Mouse (Mus musculus) midbrain, embryonic 15.5 days (tissue): ENCODE data around the gene Gm37240. TPM values are rescaled to one million over a fixed set of nuclear protein-coding genes. Genes with fewer than 3 reads are reported as not detected.

ENCODE experiments used
- ATAC-seq: fragments of 200-750 bp; cut with Nextera tagmentation; replicated peaks from 2 replicates; pipeline ENCODE4 v1.8.0; 2017; ENCODE audit warnings: moderate TSS enrichment
- H3K27ac ChIP-seq: fragments of 300-500 bp; sonication (generic); 2 replicates; pipeline ENCODE4 v1.5.1; 2015; ENCODE audit warnings: mild to moderate bottlenecking, inconsistent platforms
- H3K27me3 ChIP-seq: fragments of 300-500 bp; sonication (generic); replicated peaks from 2 replicates; pipeline ENCODE4 v1.6.1; 2015; ENCODE audit warnings: inconsistent platforms
- H3K36me3 ChIP-seq: fragments of 300-500 bp; sonication (generic); replicated peaks from 2 replicates; pipeline ENCODE4 v1.6.1; 2015; ENCODE audit warnings: inconsistent platforms
- H3K4me1 ChIP-seq: fragments of 300-500 bp; sonication (generic); 2 replicates; pipeline ENCODE4 v1.6.1; 2015; ENCODE audit warnings: inconsistent platforms
- H3K4me2 ChIP-seq: fragments of 300-500 bp; sonication (generic); 2 replicates; pipeline ENCODE4 v1.6.1; 2015; ENCODE audit warnings: inconsistent platforms, mild to moderate bottlenecking, moderate library complexity
- H3K4me3 ChIP-seq: fragments of 300-500 bp; sonication (generic); 2 replicates; pipeline ENCODE4 v1.5.1; 2015; ENCODE audit warnings: mild to moderate bottlenecking, inconsistent platforms
- H3K9ac ChIP-seq: fragments of 300-500 bp; sonication (generic); 2 replicates; pipeline ENCODE4 v1.6.1; 2015; ENCODE audit warnings: mild to moderate bottlenecking, inconsistent platforms
- H3K9me3 ChIP-seq: fragments of 300-500 bp; sonication (generic); 2 replicates; pipeline ENCODE4 v1.6.1; 2016; ENCODE audit warnings: inconsistent platforms
- WGBS: fragments of 180-500 bp; shearing (Covaris S2); methylation state at CpG from one replicate; pipeline ENCODE4 v1.1.7; 2015; ENCODE audit warnings: mixed read lengths; 5-methylcytosine and 5-hydroxymethylcytosine counted together
- polyA plus RNA-seq: library from polyadenylated mRNA; unstranded; fragments of >200 nt; fragmentation: Nextera tagmentation; extraction: Ambion mirVana; gene quantifications from 2 replicates; pipeline ENCODE4 v1.2.1, GENCODE M21; 2015

The Gm37240 gene
- polyA plus RNA-seq, 1 experiment from 2014 or later = 0.40 TPM

DNA sequence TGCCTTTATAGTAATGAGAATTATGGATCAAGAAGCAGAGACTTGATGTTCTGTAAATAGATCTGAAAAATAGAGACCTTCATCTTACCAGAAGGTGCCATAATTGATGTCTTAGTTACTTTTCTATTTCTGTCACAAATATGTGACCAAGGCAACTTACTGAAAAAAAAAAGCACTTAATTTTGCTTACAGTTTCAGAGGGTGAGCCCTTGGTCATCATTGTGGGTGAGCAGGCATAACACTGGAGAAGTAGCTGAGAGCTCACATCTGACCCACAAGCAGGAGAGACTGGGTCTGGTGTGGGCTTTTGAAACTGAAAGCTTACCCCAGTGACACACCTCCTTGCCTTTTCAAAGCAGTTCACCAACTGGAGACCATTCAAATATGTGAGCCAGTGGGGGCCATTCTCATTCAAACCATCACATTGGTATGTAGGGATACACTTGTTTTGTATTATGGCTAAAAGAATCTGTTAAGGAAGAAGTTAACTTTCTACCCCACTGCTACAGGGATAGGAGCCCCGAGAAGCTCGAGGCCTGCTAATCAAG, 1066.6 kb downstream of the Gm37240 start:
- Histone ChIP-seq H3K36me3 (no peaks in the 10 kb centered on the region), H3K27ac (no peak overlapping the region), H3K4me2 (no peak overlapping the region), H3K27me3 (no peaks in the 10 kb centered on the region), H3K9ac (no peak overlapping the region), H3K4me3 (no peak overlapping the region), H3K4me1 (peaks cover 13% of the 10 kb centered on the region), H3K9me3 (no peaks in the 10 kb centered on the region)
- 47% methylated on average over 2 of the region's 2 CpGs for WGBS
- no peak for ATAC-seq

- Histone ChIP-seq H3K9me3 (no peaks in the 10 kb centered on the region), H3K27me3 (no peaks in the 10 kb centered on the region), H3K4me3 (no peak overlapping the region), H3K4me1 (peaks cover 32% of the 10 kb centered on the region), H3K4me2 (no peak overlapping the region), H3K9ac (no peak overlapping the region), H3K27ac (no peak overlapping the region), H3K36me3 (no peaks in the 10 kb centered on the region)
- 58% methylated on average over 1 of the region's 1 CpGs for WGBS
- ATAC-seq = no peak
These were observed 1070.4 kb downstream of the Gm37240 start for GRCm38 (mm10) chr3:84816951-84817350.

DNA sequence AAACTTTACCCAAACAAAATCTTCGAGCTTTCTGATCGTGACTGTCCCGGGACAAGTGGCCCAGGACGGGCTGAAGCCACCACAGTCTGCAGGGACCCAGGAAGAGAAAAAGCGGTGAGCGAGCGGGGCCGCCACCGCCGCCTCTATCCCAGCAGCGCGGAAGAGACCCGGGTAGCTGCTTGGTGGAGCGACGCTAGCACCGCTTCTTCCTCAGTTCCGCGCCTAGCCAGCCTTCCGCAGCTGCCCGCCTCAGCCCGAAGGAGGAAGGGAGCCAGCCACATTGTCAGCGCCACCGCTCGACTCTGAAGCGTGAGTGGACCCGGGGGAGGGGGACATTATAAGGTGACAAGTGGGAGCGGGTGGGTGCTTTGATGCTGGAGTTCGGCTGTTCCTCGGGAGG, 1071.9 kb downstream of the Gm37240 start:
- H3K9ac ChIP-seq = peak overlapping the region; percentile 82
- no peaks in the 10 kb centered on the region for H3K27me3 ChIP-seq
- peaks cover 32% of the 10 kb centered on the region for H3K4me1 ChIP-seq
- H3K36me3 ChIP-seq = no peaks in the 10 kb centered on the region
- no peaks in the 10 kb centered on the region for H3K9me3 ChIP-seq
- H3K4me3 ChIP-seq = peak overlapping the region; percentile 67
- H3K27ac ChIP-seq = peak overlapping the region; percentile 95
- WGBS = under 1% methylated on average over 29 of the region's 29 CpGs
- H3K4me2 ChIP-seq = peak overlapping the region; percentile 97
- ATAC-seq = no peak; the same call in 1 of the 2 replicates

GRCm38 (mm10) chr3:84814762-84815381, 1072.4 kb downstream of the Gm37240 start, which contains the start of gene Fbxw7:
Gene Fbxw7 (plus strand): TSS chr3:84815268.
- Histone ChIP-seq H3K27me3 (no peaks in the 10 kb centered on the region), H3K4me3 (peak within 1 kb of the TSS; percentile 67), H3K4me1 (peaks cover 32% of the 10 kb centered on the region), H3K9me3 (no peaks in the 10 kb centered on the region), H3K36me3 (no peaks in the 10 kb centered on the region), H3K9ac (peak within 1 kb of the TSS; percentile 82), H3K27ac (peak within 1 kb of the TSS; percentile 95), H3K4me2 (peak within 1 kb of the TSS; percentile 97)
- peak; percentile 74 for ATAC-seq
- WGBS = 0% methylated on average over 54 of the region's 76 CpGs

- Histone ChIP-seq H3K36me3 (no peaks in the 10 kb centered on the region), H3K9me3 (no peaks in the 10 kb centered on the region), H3K4me3 (peak overlapping the region; percentile 67), H3K9ac (peak overlapping the region; percentile 82), H3K4me1 (peaks cover 32% of the 10 kb centered on the region), H3K4me2 (peak overlapping the region; percentile 97), H3K27me3 (no peaks in the 10 kb centered on the region), H3K27ac (peak overlapping the region; percentile 95)
- peak; percentile 98 for ATAC-seq
- WGBS = under 1% methylated on average over 56 of the region's 60 CpGs
These were observed 1073.1 kb downstream of the Gm37240 start for GRCm38 (mm10) chr3:84814157-84814761.

DNA sequence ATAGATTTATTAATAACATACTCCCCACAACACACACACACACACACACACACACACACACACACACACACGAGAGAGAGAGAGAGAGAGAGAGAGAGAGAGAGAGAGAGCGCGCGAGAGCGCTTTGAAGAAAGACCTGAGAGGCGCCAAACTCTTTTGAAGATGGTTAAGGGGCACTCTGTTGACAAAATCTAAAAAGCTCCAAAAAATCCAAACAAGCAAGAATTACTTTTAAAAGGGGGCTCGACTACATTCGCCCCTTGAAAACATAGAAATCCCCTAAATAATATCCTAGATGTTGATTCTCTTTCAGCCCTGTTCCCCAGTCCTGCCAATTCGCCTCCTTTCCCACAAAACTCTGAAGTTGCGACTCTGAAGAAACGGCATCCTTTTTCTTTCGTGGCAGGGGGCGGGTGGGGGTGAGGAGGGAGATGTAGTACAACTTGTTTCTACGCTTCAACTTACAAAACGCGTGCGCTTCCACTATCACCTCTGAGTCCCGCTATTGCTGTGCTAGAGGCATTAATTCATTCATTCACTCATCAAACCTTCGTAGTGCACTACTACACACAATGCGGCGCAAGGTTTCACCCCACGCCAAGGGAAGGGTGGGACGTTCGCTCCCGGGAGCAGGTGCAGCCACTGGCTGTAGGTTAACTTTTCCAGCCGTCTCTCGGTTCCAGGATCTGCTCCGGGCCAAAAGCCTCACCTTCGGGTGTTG, 1073.7 kb downstream of the Gm37240 start:
- 1% methylated on average over 29 of the region's 29 CpGs for WGBS
- peak; percentile 53; the same call in 1 of the 2 replicates for ATAC-seq

GRCm38 (mm10) chr3:84810803-84811202, 1076.5 kb downstream of the Gm37240 start:
- Histone ChIP-seq H3K27me3 (no peaks in the 10 kb centered on the region), H3K27ac (no peak overlapping the region)
- ATAC-seq = no peak

More for the DNA sequence above, 1073.7 kb downstream of the Gm37240 start:
- Histone ChIP-seq H3K9ac (peak overlapping the region; percentile 68), H3K4me3 (peak overlapping the region; percentile 67), H3K36me3 (no peaks in the 10 kb centered on the region), H3K27ac (peak overlapping the region; percentile 95), H3K27me3 (no peaks in the 10 kb centered on the region), H3K4me2 (peak overlapping the region; percentile 80), H3K9me3 (no peaks in the 10 kb centered on the region), H3K4me1 (peaks cover 32% of the 10 kb centered on the region)

DNA sequence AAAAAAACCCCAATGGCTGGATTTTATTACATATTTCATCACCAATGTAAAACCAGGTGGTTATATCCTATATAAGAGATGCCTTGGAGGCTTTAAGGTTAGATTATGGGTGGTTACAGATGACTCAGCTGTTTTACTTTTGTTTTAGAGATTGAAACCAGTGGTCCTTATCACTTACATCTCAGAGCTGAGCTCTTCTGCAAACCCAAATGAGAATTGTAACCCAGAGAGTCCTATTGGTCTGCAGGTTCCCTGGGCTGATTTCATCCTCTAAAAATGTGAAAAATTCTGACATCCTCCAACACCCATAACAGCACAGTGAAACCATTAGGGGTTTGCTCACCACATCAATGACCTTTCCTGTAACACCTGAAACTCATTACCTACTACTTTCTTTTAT, 1078.4 kb downstream of the Gm37240 start:
- no peaks in the 10 kb centered on the region for H3K36me3 ChIP-seq
- H3K4me2 ChIP-seq = no peak overlapping the region
- no peaks in the 10 kb centered on the region for H3K27me3 ChIP-seq
- peaks cover 14% of the 10 kb centered on the region for H3K4me1 ChIP-seq
- H3K9ac ChIP-seq = no peak overlapping the region
- no peaks in the 10 kb centered on the region for H3K9me3 ChIP-seq
- H3K4me3 ChIP-seq = no peak overlapping the region
- no peak overlapping the region for H3K27ac ChIP-seq
- no peak for ATAC-seq

More at GRCm38 (mm10) chr3:84810803-84811202, 1076.5 kb downstream of the Gm37240 start:
- H3K9me3 ChIP-seq = no peaks in the 10 kb centered on the region
- no peak overlapping the region for H3K4me2 ChIP-seq
- no peaks in the 10 kb centered on the region for H3K36me3 ChIP-seq
- no peak overlapping the region for H3K4me3 ChIP-seq
- H3K4me1 ChIP-seq = peaks cover 20% of the 10 kb centered on the region
- no peak overlapping the region for H3K9ac ChIP-seq

DNA sequence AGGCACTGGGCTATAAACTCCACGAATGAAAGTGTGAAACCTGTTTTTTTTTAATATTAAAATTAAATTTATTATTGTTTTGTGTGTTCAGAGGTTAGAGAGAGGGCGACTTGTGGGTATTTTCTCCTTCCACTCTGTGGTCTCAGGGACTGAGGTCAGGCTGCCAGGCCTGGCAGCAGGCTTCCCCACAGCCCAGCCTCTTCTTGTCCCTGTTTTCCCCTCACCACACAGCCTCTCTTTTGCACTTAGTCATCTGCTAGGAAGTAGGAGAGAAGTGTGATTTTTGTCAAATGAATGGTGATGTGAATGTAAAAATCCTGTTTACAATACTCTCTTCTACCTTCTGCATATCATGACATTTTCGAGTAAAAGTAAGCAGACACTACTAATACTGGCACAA, 1079.5 kb downstream of the Gm37240 start:
- H3K4me3 ChIP-seq = no peak overlapping the region
- no peak for ATAC-seq
- H3K27ac ChIP-seq = no peak overlapping the region
- H3K9me3 ChIP-seq = no peaks in the 10 kb centered on the region
- no peaks in the 10 kb centered on the region for H3K27me3 ChIP-seq
- 74% methylated on average over 3 of the region's 3 CpGs for WGBS
- H3K9ac ChIP-seq = no peak overlapping the region
- no peaks in the 10 kb centered on the region for H3K36me3 ChIP-seq
- peaks cover 5% of the 10 kb centered on the region for H3K4me1 ChIP-seq
- no peak overlapping the region for H3K4me2 ChIP-seq

DNA sequence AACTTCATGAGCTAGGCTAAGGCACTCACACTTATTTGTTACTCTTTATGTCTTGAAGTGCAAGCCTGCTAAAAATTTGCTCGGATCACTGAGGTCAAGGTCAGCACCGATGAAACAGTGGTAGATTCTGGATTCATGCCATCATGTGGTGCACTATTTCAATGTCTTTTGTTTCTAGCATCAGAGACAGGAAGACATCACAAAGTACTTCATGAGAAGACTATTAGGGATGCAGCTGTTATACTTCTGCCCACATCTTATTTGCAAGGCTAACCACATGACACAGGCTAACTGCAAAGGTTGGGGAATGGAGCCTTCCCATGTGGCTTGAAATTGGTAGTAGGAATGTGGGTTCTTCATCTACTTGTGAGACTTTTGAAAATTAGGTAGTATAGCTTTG, 1081.1 kb downstream of the Gm37240 start:
- H3K36me3 ChIP-seq = no peaks in the 10 kb centered on the region
- H3K27me3 ChIP-seq = no peaks in the 10 kb centered on the region
- 89% methylated on average over 2 of the region's 2 CpGs for WGBS

DNA sequence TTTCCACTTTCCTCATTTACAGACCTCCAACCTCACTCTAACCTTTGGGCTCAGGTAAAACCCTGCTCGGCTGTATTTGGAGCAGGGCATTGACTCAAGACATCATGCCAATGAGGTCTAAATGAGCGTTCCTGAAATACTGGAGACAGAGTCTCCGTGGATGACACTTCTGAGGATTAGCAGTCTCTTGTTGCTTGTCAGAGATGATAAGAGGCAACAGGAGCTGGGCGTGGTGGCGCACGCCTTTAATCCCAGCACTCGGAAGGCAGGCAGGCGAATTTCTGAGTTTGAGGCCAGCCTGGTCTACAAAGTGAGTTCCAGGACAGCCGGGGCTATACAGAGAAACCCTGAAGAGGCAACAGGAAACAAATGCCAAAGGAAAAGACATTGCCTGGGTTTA, 1083.3 kb downstream of the Gm37240 start:
- ATAC-seq = no peak
- H3K4me1 ChIP-seq = no peaks in the 10 kb centered on the region
- no peak overlapping the region for H3K9ac ChIP-seq
- no peak overlapping the region for H3K4me3 ChIP-seq
- no peak overlapping the region for H3K27ac ChIP-seq
- H3K27me3 ChIP-seq = no peaks in the 10 kb centered on the region
- H3K9me3 ChIP-seq = no peaks in the 10 kb centered on the region
- 76% methylated on average over 9 of the region's 9 CpGs for WGBS
- H3K4me2 ChIP-seq = no peak overlapping the region
- no peaks in the 10 kb centered on the region for H3K36me3 ChIP-seq

More for the DNA sequence above, 1081.1 kb downstream of the Gm37240 start:
- no peak for ATAC-seq
- Histone ChIP-seq H3K9ac (no peak overlapping the region), H3K4me1 (no peaks in the 10 kb centered on the region), H3K4me3 (no peak overlapping the region), H3K9me3 (no peaks in the 10 kb centered on the region), H3K27ac (no peak overlapping the region), H3K4me2 (no peak overlapping the region)

- Histone ChIP-seq H3K27me3 (no peaks in the 10 kb centered on the region), H3K4me2 (no peak overlapping the region), H3K36me3 (no peaks in the 10 kb centered on the region), H3K4me3 (no peak overlapping the region), H3K9me3 (peaks cover 3% of the 10 kb centered on the region; the same call in 1 of the 2 replicates), H3K27ac (no peak overlapping the region), H3K4me1 (no peaks in the 10 kb centered on the region), H3K9ac (no peak overlapping the region)
- ATAC-seq = no peak
- 90% methylated on average over 4 of the region's 4 CpGs for WGBS
These were observed 1099.4 kb downstream of the Gm37240 start for GRCm38 (mm10) chr3:84787914-84788313.
